Mouse (Mus musculus): ENCODE data around the gene Dmrtc1c1.

DNA sequence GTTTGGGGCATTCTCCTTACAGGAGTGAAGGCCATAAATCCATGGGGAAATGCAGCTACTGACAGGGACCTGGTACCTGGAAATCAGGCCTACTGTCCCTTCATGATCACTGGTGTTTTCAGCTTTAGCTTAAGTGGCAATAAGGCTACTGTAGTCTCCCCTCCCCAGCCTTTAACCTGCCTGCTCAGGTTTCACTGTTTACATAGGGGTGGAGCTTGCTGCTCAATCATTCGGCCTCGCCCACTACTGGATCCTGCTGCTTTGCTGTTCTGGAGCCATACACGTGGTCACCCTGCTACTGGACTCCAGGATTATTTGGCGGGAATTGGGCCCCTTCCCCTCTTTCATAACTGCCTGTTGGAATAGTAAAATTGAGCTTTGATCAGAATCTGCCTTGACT lies 36.9 kb upstream of the Dmrtc1c1 start:
- TF ChIP-seq CTCF (IDR thresholded peaks at IDR 0.05; ENCODE audit: extremely low read depth, insufficient read depth, insufficient read length, insufficient replicate concordance): no peak
- no peak for TF ChIP-seq POLR2A (IDR thresholded peaks at IDR 0.05; ENCODE audit: low read depth, low read length)

All from spleen, adult 2 months (tissue).